Mouse (Mus musculus) testis, adult 2 months (tissue): Measurements from ENCODE around the gene Smndc1.

Experiments
- CTCF ChIP-seq: fragments of 200-500 bp; IDR thresholded peaks from 2 replicates; pipeline ENCODE4 v1.5.1; 2012; ENCODE audit warnings: low read depth, mild to moderate bottlenecking, inconsistent platforms, low read length, moderate library complexity; ENCODE audit not compliant: control insufficient read depth, insufficient read depth, insufficient replicate concordance
- POLR2A ChIP-seq: fragments of 200-500 bp; IDR thresholded peaks from 2 replicates; pipeline ENCODE4 v1.6.1; 2012; ENCODE audit warnings: low read depth, mild to moderate bottlenecking, inconsistent platforms, low read length, moderate library complexity; ENCODE audit not compliant: control insufficient read depth

DNA sequence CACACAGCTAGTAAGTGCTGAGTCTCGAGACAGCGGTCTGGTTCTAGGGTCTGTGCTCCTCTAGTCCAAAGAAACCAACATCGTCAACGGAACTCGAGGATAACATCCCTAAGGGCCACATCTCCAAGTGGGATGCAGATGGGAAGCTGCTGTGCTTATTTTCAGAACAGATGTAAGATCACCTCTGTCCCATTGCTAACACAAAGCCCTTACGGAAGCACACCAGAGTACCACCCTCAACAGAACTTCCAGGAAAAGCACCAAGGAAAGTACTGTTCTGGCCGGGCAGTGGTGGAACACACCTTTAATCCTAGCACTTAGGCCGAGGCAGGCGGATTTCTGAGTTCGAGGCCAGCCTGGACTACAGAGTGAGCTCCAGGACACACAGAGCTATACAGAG lies 12.0 kb downstream of the Smndc1 start:
- TF ChIP-seq CTCF (no peak), POLR2A (no peak)
